Mouse (Mus musculus): Measurements from ENCODE around the gene Sh3bp1. TPM values are rescaled to one million over a fixed set of nuclear protein-coding genes. Genes with fewer than 3 reads are reported as not detected.

Gene Sh3bp1
- polyA plus RNA-seq, 1 experiment from 2014 or later: 15.1 TPM

DNA sequence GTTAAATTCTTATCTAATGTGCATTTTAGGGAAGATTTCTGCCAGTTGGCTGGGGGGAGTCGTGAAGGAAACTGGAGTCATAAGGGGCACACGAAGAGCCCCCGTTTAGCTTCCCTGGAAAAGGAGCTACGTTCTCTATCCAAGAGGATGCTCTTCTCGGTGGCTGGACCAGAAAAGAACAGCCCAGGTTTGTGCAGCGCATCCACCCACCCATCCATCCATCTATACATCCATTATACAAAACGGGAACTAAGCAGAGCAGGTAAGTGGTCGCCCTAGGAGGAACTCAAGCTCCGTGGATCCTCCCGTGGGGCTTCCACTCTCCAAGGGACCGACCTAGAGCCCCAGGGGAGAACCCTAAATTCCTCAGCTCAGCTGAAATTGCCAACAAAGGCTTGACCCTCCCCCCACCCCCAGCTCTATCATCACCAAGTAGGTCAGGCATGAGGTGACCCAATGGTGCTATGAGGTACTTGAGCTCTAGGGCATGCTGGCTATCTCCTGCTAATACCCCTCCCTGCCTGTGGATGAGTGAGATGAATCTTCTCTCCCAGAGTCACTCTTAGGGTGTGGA lies 48.7 kb downstream of the Sh3bp1 start:
- Histone ChIP-seq H3K9me3 (replicated peaks) (no peaks in the 10 kb centered on the region), H3K27me3 (peaks cover 23% of the 10 kb centered on the region), H3K9ac (peak overlapping the region; percentile 53), H3K27ac (no peak overlapping the region), H3K4me3 (peak overlapping the region; percentile 47), H3K4me1 (replicated peaks) (peaks cover 13% of the 10 kb centered on the region), H3K36me3 (no peaks in the 10 kb centered on the region), H3K4me2 (peak overlapping the region; percentile 72)
- WGBS: 6% methylated on average over 11 of the region's 11 CpGs
- no peak for ATAC-seq (replicated peaks; ENCODE audit: insufficient number of reproducible peaks, insufficient read depth, low FRiP score, low read depth)

DNA sequence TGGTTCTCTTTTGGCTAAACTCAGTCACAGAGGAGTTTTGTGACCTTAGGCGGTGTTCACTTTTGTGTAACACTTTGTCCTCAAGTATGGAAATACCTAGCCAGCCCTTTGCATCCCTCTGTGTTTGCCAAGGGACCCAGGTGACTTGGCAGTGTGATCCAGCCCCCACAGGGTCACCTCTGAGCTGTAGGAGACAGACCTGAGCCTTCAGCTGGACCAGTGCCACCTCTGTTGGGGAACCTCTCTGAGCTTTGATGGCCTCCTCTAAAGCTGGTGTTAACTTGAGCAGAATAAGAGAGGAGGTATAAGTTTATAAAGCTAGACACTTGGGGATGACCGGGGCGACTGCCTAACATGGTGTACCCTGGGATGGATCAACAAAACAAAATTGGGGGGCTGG lies 49.3 kb downstream of the Sh3bp1 start:
- Histone ChIP-seq H3K4me2 (no peak overlapping the region), H3K4me1 (replicated peaks) (peaks cover 13% of the 10 kb centered on the region), H3K4me3 (no peak overlapping the region), H3K9me3 (replicated peaks) (no peaks in the 10 kb centered on the region), H3K27me3 (peaks cover 23% of the 10 kb centered on the region), H3K36me3 (no peaks in the 10 kb centered on the region), H3K27ac (no peak overlapping the region), H3K9ac (no peak overlapping the region)
- WGBS: 99% methylated on average over 3 of the region's 3 CpGs
- ATAC-seq (replicated peaks; ENCODE audit: insufficient number of reproducible peaks, insufficient read depth, low FRiP score, low read depth): no peak

DNA sequence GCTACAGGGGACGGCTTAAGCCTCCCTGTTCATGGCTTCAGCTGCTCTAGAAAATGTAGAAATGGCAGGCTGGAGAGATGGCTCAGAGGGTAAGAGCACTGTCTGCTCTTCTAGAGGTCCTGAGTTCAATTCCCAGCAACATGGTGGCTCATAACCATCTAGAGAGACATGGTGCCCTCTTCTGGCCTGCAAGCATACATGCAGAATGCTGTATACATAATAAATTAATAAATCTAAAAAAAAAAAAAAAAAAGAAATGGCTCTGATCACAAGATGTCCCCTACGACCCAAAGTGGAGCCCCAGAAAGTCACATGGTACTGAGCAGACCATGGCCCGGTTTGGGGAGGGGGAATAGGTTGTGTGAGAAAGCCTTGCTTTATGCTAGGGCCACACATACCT lies 56.1 kb downstream of the Sh3bp1 start:
- H3K36me3 ChIP-seq: no peaks in the 10 kb centered on the region
- no peak for ATAC-seq (replicated peaks; ENCODE audit: insufficient number of reproducible peaks, insufficient read depth, low FRiP score, low read depth)
- no peak overlapping the region for H3K4me3 ChIP-seq
- no peaks in the 10 kb centered on the region for H3K9me3 ChIP-seq (replicated peaks)
- no peaks in the 10 kb centered on the region for H3K27me3 ChIP-seq
- H3K27ac ChIP-seq: no peak overlapping the region
- H3K9ac ChIP-seq: no peak overlapping the region
- H3K4me2 ChIP-seq: no peak overlapping the region
- 67% methylated on average over 3 of the region's 3 CpGs for WGBS
- no peaks in the 10 kb centered on the region; the same call in 1 of the 2 replicates for H3K4me1 ChIP-seq (replicated peaks)

GRCm38 (mm10) chr15:78956351-78956750 lies 56.8 kb downstream of the Sh3bp1 start:
- Histone ChIP-seq H3K9ac (no peak overlapping the region), H3K27ac (no peak overlapping the region), H3K4me3 (no peak overlapping the region), H3K9me3 (replicated peaks) (no peaks in the 10 kb centered on the region), H3K4me1 (replicated peaks) (no peaks in the 10 kb centered on the region; the same call in 1 of the 2 replicates), H3K36me3 (no peaks in the 10 kb centered on the region), H3K27me3 (no peaks in the 10 kb centered on the region), H3K4me2 (no peak overlapping the region)
- 76% methylated on average over 4 of the region's 4 CpGs for WGBS
- ATAC-seq (replicated peaks; ENCODE audit: insufficient number of reproducible peaks, insufficient read depth, low FRiP score, low read depth): no peak

- WGBS: 50% methylated on average over 15 of the region's 15 CpGs
- H3K9me3 ChIP-seq (replicated peaks): no peaks in the 10 kb centered on the region
- H3K4me1 ChIP-seq (replicated peaks): no peaks in the 10 kb centered on the region; the same call in 1 of the 2 replicates
- H3K27me3 ChIP-seq: no peaks in the 10 kb centered on the region
- no peak overlapping the region for H3K4me2 ChIP-seq
- no peak overlapping the region for H3K27ac ChIP-seq
- no peak overlapping the region for H3K9ac ChIP-seq
- no peaks in the 10 kb centered on the region for H3K36me3 ChIP-seq
- H3K4me3 ChIP-seq: no peak overlapping the region
- no peak for ATAC-seq (replicated peaks; ENCODE audit: insufficient number of reproducible peaks, insufficient read depth, low FRiP score, low read depth)
These were observed 57.5 kb downstream of the Sh3bp1 start for GRCm38 (mm10) chr15:78957021-78957420.

- ATAC-seq (replicated peaks; ENCODE audit: insufficient number of reproducible peaks, insufficient read depth, low FRiP score, low read depth): no peak
- no peak overlapping the region for H3K9ac ChIP-seq
- no peaks in the 10 kb centered on the region for H3K36me3 ChIP-seq
- no peaks in the 10 kb centered on the region for H3K9me3 ChIP-seq (replicated peaks)
- no peak overlapping the region for H3K27ac ChIP-seq
- no peak overlapping the region for H3K4me2 ChIP-seq
- WGBS: 84% methylated on average over 11 of the region's 11 CpGs
- H3K4me1 ChIP-seq (replicated peaks): peaks cover 5% of the 10 kb centered on the region; the same call in 1 of the 2 replicates
- H3K4me3 ChIP-seq: no peak overlapping the region
- H3K27me3 ChIP-seq: no peaks in the 10 kb centered on the region
These were observed 60.0 kb downstream of the Sh3bp1 start for GRCm38 (mm10) chr15:78959537-78959936.

DNA sequence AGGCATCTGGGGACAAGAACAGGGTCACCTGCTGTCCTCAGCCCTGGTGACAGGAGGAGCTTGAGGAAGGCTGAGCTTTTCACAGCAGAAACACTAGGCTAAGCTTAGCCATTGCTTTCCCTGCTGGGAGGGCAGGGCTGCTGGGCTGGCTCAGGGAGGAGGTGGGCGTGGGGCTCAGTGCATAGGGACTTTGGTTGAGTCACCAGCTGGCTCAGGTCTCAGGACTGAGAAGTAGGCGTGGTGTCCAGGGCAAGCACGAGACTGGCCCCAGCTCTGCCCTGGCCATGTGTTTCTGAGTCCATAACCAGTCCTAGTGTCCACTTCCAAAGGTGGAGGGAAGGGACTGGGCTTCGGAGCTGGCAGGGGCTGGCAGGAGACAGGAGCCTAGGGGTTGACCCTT lies 60.5 kb downstream of the Sh3bp1 start:
- Histone ChIP-seq H3K9me3 (replicated peaks) (no peaks in the 10 kb centered on the region), H3K4me3 (no peak overlapping the region), H3K4me1 (replicated peaks) (peaks cover 5% of the 10 kb centered on the region; the same call in 1 of the 2 replicates), H3K9ac (no peak overlapping the region), H3K27ac (no peak overlapping the region), H3K4me2 (no peak overlapping the region), H3K36me3 (no peaks in the 10 kb centered on the region), H3K27me3 (no peaks in the 10 kb centered on the region)
- ATAC-seq (replicated peaks; ENCODE audit: insufficient number of reproducible peaks, insufficient read depth, low FRiP score, low read depth): no peak
- WGBS: 60% methylated on average over 4 of the region's 4 CpGs

Small RNAs within 50 kb of the gene (microRNA-seq; reads per million reads assigned to microRNA genes)
- 0.63 reads per million for gene Mir6955

Other genes starting within 250 kb of the Sh3bp1 start
- gene Elfn2, start 181.0 kb upstream of the Sh3bp1 start, polyA plus RNA-seq (2015; fragmentation: Nextera tagmentation; extraction: Ambion mirVana): 0.10 and 0.19 TPM in 2 replicates
- gene Mfng, start 126.3 kb upstream of the Sh3bp1 start, polyA plus RNA-seq (2015; fragmentation: Nextera tagmentation; extraction: Ambion mirVana): 13.6 and 21.0 TPM in 2 replicates
- gene Card10, start 96.7 kb upstream of the Sh3bp1 start, polyA plus RNA-seq (2015; fragmentation: Nextera tagmentation; extraction: Ambion mirVana): 5.7 and 7.6 TPM in 2 replicates
- gene Cdc42ep1, start 57.1 kb upstream of the Sh3bp1 start, polyA plus RNA-seq (2015; fragmentation: Nextera tagmentation; extraction: Ambion mirVana): 32.0 and 40.4 TPM in 2 replicates
- 0.43 and 0.45 TPM in 2 replicates for gene Lgals2, start 44.2 kb upstream of the Sh3bp1 start, polyA plus RNA-seq (2015; fragmentation: Nextera tagmentation; extraction: Ambion mirVana)
- gene Gga1, start 22.6 kb upstream of the Sh3bp1 start, polyA plus RNA-seq (2015; fragmentation: Nextera tagmentation; extraction: Ambion mirVana): 39.7 and 48.4 TPM in 2 replicates
- gene Gm49510, start 101 bp upstream of the Sh3bp1 start, polyA plus RNA-seq (2015; fragmentation: Nextera tagmentation; extraction: Ambion mirVana): 0.53 TPM in 1 of 2 replicates, not detected in the other
- 16.2 and 20.4 TPM in 2 replicates for gene Pdxp, start 14.2 kb downstream of the Sh3bp1 start, polyA plus RNA-seq (2015; fragmentation: Nextera tagmentation; extraction: Ambion mirVana)
- 806 and 862 TPM in 2 replicates for gene Lgals1, start 27.0 kb downstream of the Sh3bp1 start, polyA plus RNA-seq (2015; fragmentation: Nextera tagmentation; extraction: Ambion mirVana)
- gene Nol12, start 35.2 kb downstream of the Sh3bp1 start, polyA plus RNA-seq (2015; fragmentation: Nextera tagmentation; extraction: Ambion mirVana): 29.9 and 30.3 TPM in 2 replicates
- gene Triobp, start 48.0 kb downstream of the Sh3bp1 start, polyA plus RNA-seq (2015; fragmentation: Nextera tagmentation; extraction: Ambion mirVana): 36.8 and 54.5 TPM in 2 replicates
- 289 and 300 TPM in 2 replicates for gene H1f0, start 128.7 kb downstream of the Sh3bp1 start, polyA plus RNA-seq (2015; fragmentation: Nextera tagmentation; extraction: Ambion mirVana)
- gene Galr3, start 142.1 kb downstream of the Sh3bp1 start, polyA plus RNA-seq (2015; fragmentation: Nextera tagmentation; extraction: Ambion mirVana): not detected in 2 replicates
- gene Ankrd54, start 163.1 kb downstream of the Sh3bp1 start, polyA plus RNA-seq (2015; fragmentation: Nextera tagmentation; extraction: Ambion mirVana): 20.4 and 31.6 TPM in 2 replicates
- gene Eif3l, start 175.4 kb downstream of the Sh3bp1 start, polyA plus RNA-seq (2015; fragmentation: Nextera tagmentation; extraction: Ambion mirVana): 131 and 151 TPM in 2 replicates
- 20.2 and 23.3 TPM in 2 replicates for gene Micall1, start 209.1 kb downstream of the Sh3bp1 start, polyA plus RNA-seq (2015; fragmentation: Nextera tagmentation; extraction: Ambion mirVana)
- gene Polr2f, start 241.2 kb downstream of the Sh3bp1 start, polyA plus RNA-seq (2015; fragmentation: Nextera tagmentation; extraction: Ambion mirVana): 207 and 240 TPM in 2 replicates
- gene 1700088E04Rik, start 241.5 kb downstream of the Sh3bp1 start, polyA plus RNA-seq (2015; fragmentation: Nextera tagmentation; extraction: Ambion mirVana): 7.4 and 8.1 TPM in 2 replicates

Data from heart, embryonic 15.5 days (tissue).